Mouse (Mus musculus) lung, postnatal 36 days (tissue): ENCODE data around the gene Anpep.
A peak's percentile ranks its signal among the peaks of the same experiment; 100 is the strongest.

Experiments
- DNase-seq: peaks from one replicate; pipeline ENCODE4 v3.0.0; 2022; ENCODE audit warnings: mixed read lengths

Gene Anpep

DNA sequence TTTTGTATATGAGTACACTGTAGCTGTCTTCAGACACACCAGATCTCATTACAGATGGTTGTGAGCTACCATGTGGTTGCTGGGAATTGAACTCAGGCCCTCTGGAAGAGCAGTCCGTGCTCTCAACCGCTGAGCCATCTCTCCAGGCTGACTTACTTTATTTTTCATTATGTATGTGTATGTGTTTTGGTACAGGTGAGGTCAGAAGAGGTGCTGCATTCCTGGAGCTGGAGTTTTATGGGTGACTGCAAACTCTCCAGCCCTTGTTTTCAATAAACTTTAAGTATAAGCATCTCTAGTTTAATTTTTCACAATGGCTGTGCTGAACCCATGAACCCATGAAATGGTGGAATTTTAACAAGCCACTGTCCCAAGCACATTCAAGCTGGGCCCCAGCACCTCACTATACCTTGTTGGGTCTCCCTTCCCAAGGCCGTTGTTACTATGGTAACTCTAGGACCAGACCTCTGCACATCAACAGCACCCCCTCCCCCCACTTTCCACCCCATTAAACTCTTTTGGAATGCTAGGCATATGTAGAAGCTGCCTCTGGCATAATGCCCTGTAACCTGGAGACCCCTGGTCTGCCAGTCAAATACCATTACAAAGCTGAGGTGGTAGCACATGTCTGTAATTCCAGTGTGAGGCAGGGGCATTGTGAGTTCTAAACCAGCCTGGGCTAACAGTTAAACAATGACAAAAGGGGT, 5.6 kb upstream of the Anpep start:
- no peak for DNase-seq

DNA sequence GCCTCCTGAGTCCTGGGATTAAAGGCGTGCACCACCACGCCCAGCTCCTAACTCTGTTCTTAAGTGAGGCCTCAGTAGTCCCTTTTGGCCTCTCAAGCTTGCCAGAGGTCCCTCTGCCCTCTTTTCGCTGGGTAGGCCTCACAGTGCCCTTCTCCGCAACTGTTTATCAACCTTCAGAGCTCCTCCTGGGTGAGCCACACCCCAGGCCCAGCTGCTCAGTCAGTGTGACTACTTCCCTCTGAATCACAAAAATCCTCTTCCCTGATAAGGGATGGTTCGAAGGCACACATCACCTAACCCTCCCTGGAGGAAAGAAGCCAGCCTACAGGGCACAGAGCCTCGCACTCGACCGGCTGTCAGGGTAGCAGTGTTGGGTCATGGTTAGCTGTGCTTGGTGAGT, 935 bp upstream of the Anpep start:
- DNase-seq = no peak

DNA sequence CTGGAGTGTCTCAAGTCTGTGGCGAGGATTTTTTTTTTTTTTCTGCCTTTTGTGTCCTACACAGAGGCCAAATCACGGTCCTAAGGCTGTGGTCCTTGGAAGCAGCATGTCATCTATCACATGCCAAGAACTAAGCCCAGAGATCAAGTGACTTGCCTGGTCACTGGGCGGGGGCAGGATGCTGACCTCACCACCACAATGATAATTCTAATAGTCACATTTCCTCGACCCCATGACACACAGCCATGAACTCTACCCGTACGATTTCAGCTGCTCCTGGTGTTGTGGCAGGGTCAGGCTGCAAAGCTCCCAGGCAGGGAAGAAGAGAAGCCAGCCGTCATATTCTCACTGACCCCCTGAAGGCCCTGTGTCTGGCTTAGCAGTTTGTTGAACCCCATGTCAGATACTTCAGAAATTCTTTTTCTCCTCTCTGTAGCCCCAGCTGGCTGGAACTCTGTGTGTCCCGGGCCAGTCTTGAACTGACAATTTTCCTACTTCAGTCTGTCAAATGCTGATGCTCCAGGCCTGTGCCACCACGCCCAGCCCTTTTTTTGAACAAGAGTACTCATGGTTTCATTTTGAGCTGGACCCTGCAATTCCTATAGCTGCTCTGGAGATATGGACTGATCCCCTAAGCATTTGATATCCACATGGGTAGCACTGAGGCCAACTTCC, 1.8 kb downstream of the Anpep start:
- no peak for DNase-seq

- DNase-seq = no peak
Observed at GRCm38 (mm10) chr7:79858202-79858934, 2.5 kb downstream of the Anpep start.

GRCm38 (mm10) chr7:79856305-79856704, 4.6 kb downstream of the Anpep start:
- DNase-seq = no peak

DNA sequence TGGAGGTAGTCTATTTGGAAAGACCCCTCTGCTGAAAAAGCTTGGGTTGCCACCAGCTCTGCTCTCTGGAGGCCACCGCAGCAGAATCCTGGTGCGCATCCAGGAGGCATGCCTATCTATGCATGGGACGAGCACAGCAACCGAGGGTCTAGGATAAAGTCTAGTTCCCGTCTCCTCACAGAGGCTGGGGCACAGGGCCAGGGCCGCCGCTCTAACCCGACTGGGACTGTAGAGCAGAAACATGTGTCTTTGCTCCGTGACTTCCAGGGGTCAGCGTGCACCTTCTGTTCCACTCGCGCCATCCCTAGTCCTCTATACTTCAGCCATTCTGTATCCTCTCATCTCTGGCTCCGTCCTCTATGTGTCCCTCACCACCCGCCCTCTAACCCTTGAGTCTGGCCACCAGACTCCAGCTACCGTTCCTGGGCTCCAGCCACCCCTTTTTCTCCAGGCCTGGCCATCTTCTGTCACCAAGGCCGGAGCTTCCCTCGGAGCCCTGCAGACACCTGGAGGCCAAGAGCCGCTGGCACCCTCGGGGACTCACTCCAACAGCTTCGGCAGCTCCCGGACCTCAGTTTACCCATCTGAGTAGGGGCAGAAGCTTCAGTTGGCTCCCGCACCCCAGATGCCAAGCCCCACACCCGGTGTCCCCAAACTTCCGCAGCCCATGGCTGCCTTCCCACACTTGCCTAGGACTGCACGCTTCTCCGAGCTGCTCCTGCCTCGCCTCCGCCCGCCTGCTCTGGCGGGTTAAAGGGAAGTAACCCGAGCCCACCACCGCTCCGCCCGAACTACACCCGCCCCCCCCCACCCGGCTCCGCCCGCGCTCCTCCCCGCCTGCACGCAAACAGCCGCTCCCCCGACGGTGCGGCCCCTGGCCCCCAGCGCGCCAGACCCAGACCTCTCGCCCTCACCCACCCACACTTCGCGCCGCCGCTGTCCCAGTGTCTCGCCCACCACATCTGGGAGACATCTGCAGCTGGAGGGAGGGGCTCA, 13.1 kb downstream of the Anpep start:
- DNase-seq = peak; percentile 32

DNA sequence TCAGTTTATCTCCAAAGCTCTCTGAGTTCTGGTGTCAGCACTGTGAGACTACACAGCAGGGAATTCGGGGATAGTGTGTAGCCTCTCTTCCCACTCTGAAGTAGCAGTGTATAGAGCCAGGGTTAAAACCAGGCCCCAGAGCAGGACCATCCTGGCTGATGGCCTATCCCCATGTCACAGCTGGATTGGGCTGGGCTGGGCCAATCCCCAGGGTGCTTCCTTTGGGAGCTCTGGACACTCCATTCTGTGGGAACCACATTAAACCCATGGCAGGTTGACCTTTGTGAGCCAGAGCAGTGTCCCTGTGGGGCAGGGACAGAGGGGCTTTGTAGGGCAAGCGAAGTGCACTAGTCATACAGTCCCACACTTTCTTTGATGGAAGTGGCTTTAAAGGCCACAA, 14.5 kb downstream of the Anpep start:
- DNase-seq = no peak

GRCm38 (mm10) chr7:79844090-79844802, 16.6 kb downstream of the Anpep start:
- no peak for DNase-seq

DNA sequence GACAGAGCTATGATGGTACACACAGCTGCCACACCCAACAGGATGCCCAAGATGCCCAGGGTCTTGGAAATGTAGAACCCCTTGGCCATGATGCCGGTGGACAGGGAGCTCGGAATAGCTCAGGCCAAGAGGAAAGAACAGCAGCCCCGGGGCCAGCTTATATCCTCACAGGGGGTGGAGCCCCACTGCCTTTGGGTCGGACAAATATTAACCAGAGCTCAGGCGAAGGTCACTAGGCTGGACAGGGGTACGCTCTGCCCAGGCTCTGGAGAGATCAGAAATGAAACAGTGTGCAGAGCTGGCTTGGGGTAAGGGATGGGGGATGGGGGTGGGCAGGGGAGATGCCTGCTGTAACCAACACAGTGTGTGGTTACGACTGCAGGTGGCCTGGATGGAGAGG, 18.7 kb downstream of the Anpep start:
- no peak for DNase-seq

GRCm38 (mm10) chr7:79837247-79837646, 23.6 kb downstream of the Anpep start:
- no peak for DNase-seq

GRCm38 (mm10) chr7:79835196-79835595, 25.7 kb downstream of the Anpep start:
- DNase-seq = no peak

- DNase-seq = no peak
Observed at GRCm38 (mm10) chr7:79832980-79833379, 27.9 kb downstream of the Anpep start.

GRCm38 (mm10) chr7:79831585-79831984, 29.3 kb downstream of the Anpep start:
- DNase-seq = peak; percentile 82

DNA sequence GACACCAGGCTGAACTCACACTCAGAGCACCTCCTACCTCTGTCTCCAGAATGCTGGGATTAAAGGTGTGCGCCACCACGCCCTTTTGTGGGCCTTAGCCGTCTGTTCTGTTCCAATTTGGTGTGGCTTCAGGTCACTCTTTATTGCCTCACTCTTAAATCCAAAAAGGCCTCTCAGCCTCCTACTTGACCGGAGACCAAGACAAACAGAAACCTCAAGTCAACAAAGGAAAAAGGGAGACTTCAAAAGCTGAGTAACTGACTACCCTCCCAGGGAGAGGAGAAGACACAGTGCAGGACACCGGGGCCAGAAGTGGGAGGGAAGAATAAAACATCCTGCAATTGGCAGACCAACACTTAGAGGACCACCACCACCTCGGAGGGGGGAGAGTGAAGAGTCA, 29.7 kb downstream of the Anpep start:
- peak; percentile 83 for DNase-seq

- DNase-seq = no peak
Observed at GRCm38 (mm10) chr7:79828341-79828740, 32.5 kb downstream of the Anpep start.

GRCm38 (mm10) chr7:79822092-79822695, 38.7 kb downstream of the Anpep start:
- peak; percentile 76 for DNase-seq

GRCm38 (mm10) chr7:79819996-79820395, 40.9 kb downstream of the Anpep start:
- no peak for DNase-seq

DNA sequence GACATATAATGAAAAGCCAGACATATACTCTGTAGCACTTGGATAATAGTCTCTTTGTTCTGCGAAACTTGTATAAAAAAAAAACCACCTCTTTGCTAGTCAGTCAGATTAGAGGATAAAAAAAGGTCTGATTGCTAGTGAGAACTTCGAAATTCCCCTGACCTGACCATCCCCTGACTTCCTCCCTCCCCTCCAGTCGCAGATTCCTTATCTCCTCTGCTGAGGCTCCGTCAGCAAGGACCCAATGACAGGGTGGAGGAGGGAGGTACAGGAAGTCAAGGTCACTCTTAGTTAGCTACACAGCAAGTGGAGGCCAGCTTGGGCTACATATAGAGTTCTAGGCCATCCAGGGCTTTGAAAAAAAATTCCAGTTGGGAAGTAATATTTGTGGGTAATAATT, 41.3 kb downstream of the Anpep start:
- no peak for DNase-seq

DNA sequence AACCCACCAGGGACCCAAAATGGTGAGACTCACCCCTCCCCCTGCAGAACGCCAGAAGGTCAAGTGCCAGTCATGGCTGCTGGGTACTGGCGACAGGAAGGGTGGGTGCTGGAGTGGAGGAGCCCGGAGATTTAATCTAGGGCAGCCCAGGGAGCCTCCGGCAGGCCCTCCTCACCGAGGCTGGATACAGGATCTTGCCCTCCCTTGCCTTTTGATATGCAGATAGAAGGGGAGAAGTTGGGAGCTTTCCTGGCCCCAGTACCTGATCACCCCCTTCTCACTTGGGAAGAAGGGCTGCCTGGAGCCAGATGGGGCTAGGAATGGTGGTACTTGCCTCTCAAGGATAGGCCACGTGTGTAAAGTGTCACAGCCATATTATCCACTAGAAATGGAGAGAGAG, 42.5 kb downstream of the Anpep start:
- no peak for DNase-seq

DNA sequence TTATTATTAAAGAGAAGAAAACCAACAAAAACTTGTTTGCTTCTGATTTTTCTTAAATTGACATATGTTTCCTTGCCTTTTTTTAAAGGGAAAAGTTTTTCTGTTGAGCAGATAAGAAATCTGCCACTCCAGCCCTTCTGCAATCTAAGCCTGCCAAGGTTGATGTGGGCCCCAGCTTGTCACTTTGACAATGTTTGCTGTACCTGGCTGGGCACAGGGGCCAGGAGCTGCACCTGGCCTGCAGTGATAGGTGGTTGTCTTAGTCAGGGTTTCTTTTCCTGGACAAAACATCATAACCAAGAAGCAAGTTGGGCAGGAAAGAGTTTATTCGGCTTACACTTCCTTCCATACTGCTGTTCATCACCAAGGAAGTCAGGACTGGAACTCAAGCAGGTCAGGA, 47.5 kb downstream of the Anpep start:
- DNase-seq = no peak
